Mouse (Mus musculus) ES-E14 (cell line): ENCODE measurements around the gene Fabp3.

ENCODE experiments used
- HCFC1 ChIP-seq: IDR thresholded peaks from 2 replicates; pipeline ENCODE4 v1.6.1; 2012; ENCODE audit warnings: low read length, inconsistent platforms, borderline replicate concordance; ENCODE audit not compliant: insufficient read depth
- MAFK ChIP-seq: IDR thresholded peaks from 2 replicates; pipeline ENCODE4 v1.6.1; 2014; ENCODE audit warnings: mild to moderate bottlenecking, low read depth, low read length, inconsistent platforms; ENCODE audit not compliant: insufficient read depth
- ZC3H11A ChIP-seq: IDR thresholded peaks from 2 replicates; pipeline ENCODE4 v1.6.1; 2012; ENCODE audit warnings: low read depth, mild to moderate bottlenecking, inconsistent platforms, low read length, borderline replicate concordance
- ZNF384 ChIP-seq: IDR thresholded peaks from 2 replicates; pipeline ENCODE4 v1.6.1; 2012; ENCODE audit warnings: low read depth, low read length, inconsistent platforms

- TF ChIP-seq HCFC1, result no peak
- TF ChIP-seq ZC3H11A, result no peak
- no peak for TF ChIP-seq MAFK
- no peak for TF ChIP-seq ZNF384
Measured at GRCm38 (mm10) chr4:130274346-130275015, 33.9 kb upstream of the Fabp3 start.
